Mouse (Mus musculus): Measurements from ENCODE around the gene Yju2.

Gene Yju2

DNA sequence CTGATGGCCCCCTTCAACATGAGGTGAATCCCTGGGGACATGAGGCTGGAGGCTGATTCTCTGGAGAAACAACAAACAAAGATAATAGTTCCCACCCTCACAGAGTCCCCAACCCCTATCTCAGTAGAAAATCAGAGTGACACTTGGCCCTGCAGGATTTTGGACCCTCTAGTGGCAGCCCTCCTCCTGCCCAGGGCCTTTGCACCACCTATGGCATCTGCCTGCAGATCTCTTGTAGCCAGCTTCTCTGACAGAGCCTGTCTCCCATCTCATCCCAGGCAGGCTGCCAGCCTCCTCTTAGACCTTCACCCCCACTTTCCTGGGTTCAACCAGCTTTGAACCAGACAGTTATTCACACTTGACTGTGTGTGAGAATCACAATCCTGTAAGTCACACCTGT is 1.9 kb downstream of the Yju2 start:
- DNase-seq (ENCODE audit: low spot score in 2 of 2), result no peak

- DNase-seq (ENCODE audit: low spot score in 2 of 2), result no peak
These were observed 2.7 kb downstream of the Yju2 start for GRCm38 (mm10) chr17:55961631-55962030.

DNA sequence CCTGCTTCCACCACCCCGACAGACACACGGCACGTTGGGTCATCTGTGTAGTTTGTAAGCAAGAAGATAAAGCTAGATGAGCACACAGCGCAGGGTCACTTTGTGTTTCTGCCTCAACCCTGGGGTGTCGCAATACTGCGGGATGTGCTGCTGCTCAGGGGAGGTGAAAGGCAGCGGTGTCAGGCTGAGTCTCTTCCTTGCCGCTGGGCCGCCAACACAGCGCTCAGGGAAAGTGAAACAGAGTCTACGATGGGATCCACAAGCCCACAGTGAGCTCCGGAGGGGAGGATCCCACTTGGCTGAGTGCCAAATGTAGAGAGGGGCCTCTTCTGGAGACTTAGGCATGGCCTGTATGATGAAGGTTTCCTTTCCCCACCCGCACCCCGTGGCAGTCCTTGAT is 4.3 kb downstream of the Yju2 start:
- no peak for DNase-seq (ENCODE audit: low spot score in 2 of 2)

DNA sequence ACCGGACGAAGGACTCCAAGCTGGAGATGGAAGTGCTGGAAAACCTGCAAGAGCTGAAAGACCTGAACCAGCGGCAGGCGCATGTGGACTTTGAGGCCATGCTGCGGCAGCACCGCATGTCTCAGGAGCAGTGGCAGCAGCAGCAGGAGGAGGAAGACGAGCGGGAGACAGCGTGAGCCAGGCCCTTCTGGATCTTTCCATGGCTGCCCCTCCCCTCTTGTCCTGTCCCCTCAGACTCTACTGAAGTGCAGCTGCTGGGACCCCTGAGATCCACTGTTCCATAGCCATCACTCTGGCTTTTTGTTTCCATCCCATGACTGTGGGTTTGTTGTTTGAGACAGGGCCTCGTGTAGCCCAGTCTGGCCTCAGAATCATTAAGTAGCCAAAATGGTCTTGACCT is 5.6 kb downstream of the Yju2 start:
- no peak for DNase-seq (ENCODE audit: low spot score in 2 of 2)

DNA sequence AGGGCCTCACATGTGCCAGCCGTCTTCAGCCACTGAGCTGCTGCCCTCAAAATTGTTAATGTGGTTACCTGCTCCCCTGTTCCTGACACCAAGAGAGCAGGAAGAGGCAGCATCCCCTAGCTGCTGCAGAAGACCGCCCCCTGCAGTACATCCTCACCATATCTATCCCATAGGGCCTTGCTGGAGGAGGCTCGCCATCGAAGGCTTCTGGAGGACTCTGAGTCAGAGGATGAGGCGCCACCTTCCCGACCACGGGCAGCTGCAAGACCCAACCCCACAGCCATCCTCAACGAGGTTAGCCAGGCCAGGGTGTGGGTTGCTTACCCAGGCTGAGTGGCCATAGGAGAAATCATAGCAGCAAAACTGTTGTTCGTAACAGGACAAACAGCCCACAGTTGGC is 6.1 kb downstream of the Yju2 start:
- DNase-seq (ENCODE audit: low spot score in 2 of 2), result no peak

DNA sequence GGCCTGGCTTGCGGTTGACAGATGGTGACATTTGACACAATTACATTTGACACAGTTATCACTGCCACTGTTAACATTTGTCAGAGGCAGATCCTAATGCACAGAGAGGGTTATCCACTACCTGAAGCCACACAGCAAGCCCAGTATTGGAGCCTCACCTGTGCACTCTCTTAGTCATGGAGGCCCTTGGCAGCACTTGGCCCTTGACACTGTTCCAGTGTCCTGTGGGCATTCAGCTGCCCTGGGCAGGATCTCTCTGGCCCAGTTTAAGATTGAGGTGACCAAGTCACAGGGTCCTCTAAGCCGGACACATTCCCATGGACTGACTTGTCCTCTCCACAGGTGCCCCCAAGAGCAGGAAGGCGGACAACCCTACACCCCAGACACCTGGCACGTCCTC is 8.3 kb downstream of the Yju2 start:
- no peak for DNase-seq (ENCODE audit: low spot score in 2 of 2)

DNA sequence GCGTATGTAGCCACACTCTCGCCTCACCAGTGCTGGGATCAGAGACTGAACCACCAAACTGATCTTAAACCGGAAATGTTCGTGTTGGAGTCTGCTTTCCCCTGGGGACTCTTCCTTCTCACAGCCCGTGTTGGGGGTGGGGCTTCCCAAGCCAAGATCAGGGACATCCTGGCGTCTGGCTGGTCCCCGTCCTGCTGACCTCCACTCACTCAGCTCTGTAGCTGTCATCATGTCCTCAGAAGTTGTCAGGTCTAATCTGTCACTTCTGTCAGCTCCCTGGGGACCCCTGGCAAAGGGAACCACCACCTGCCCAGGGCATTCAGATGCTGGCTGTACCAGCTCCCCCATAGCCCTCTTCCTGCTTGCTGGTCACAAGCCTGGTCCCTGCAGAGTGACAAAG is 9.3 kb downstream of the Yju2 start:
- DNase-seq (ENCODE audit: low spot score in 2 of 2), result no peak

- no peak for DNase-seq (ENCODE audit: low spot score in 2 of 2)
These were observed 10.7 kb downstream of the Yju2 start for GRCm38 (mm10) chr17:55969560-55969959.

DNA sequence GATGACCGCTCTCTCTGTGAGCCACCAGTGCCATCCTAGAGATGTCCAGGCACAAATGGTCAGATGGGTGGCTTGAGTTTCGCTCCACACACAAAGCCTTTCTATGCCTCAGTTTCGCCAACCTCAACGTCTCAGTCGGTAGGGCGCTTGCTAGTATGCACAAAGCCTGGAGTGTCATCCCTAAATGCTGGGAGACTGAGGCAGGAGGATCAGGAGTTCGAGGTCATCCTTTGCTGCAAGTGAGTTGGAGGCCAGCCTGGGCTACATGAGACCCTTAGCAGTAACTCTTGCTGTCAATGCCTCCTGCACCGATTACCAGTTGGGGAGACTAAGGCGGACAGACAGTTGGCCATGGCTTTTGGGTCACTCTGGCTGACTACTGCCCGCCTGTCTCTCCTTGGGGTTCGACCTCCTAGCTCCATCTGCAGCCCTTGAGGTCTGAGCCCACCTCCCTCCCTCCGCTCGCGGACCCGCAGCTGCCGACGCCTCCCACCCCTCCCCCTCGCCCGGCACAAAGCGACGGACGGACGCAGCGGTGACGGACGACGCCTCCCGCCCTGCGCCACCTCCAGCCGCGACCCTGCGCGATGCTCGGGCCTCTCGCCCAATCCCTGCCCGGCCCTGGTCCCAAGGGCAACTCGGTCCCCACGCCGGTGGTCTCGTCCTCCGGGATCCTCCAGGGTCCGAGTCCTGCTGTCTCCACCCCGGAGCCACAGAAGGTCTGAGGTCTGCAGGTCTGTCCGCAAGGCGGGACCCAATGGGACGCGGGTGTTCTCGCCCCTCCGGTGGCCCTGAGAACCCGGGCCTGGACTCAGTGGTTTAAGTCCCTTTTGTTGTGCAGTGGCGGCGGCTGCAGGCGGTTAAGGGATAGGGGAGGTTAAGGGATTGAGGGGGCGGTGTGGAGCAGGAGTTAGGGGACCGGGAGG is 11.3 kb downstream of the Yju2 start, which contains the start of gene Shd:
TSS of gene Shd (plus strand) at position 502 of the 926 bp plus-strand sequence.
- no peak for DNase-seq (ENCODE audit: low spot score in 2 of 2)

GRCm38 (mm10) chr17:55971453-55971852 is 12.6 kb downstream of the Yju2 start:
- no peak for DNase-seq (ENCODE audit: low spot score in 2 of 2)

- peak; percentile 40 to 61 for DNase-seq (ENCODE audit: low spot score in 2 of 2)
These were observed 17.5 kb downstream of the Yju2 start for GRCm38 (mm10) chr17:55976255-55976862.

GRCm38 (mm10) chr17:55977301-55977700 is 18.4 kb downstream of the Yju2 start:
- DNase-seq (ENCODE audit: low spot score in 2 of 2), result no peak

- no peak for DNase-seq (ENCODE audit: low spot score in 2 of 2)
These were observed 27.4 kb downstream of the Yju2 start, which contains the start of gene Fsd1 for GRCm38 (mm10) chr17:55986030-55986961. Gene Fsd1, plus strand, starts transcription at chr17:55986509.

DNA sequence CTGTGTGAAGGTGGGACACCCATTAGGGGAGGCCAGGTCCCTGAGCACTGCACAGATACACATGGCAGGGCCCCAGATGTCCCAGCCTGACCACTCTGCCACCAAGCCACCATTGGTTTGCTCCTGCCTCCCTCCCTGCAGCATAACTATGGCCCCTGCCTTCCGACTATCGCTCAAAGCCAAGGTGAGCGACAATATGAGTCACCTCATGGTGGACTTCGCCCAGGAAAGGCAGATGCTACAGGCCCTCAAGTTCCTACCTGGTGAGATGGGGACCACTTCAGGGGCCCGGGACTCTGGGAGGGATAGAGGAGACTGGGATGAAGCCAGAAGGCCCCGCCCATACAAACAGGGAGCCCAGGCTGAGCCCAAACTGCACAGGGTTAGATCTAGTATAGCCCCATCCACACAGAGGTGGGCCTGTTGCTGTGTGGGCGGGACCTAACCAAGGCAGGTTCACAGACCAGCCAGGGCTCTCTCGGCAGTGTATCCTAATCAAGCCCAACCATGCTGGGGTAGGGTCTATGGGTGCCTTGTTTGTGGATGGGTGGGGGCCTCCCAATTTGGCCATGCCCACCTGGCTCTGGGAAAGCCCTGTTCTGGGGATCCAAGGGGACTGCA is 31.5 kb downstream of the Yju2 start:
- no peak for DNase-seq (ENCODE audit: low spot score in 2 of 2)

GRCm38 (mm10) chr17:55996007-55996406 is 37.1 kb downstream of the Yju2 start:
- no peak for DNase-seq (ENCODE audit: low spot score in 2 of 2)

- DNase-seq (ENCODE audit: low spot score in 2 of 2), result no peak
These were observed 41.0 kb downstream of the Yju2 start for GRCm38 (mm10) chr17:55999794-56000499.

- DNase-seq (ENCODE audit: low spot score in 2 of 2), result no peak
These were observed 44.1 kb downstream of the Yju2 start for GRCm38 (mm10) chr17:56003000-56003399.

GRCm38 (mm10) chr17:56005415-56006061 is 46.6 kb downstream of the Yju2 start, which contains the start of the genes Stap2 and Mpnd:
Gene Stap2, minus strand, starts transcription at chr17:56005584.
Gene Mpnd, plus strand, starts transcription at chr17:56005711.
- no peak for DNase-seq (ENCODE audit: low spot score in 2 of 2)

DNA sequence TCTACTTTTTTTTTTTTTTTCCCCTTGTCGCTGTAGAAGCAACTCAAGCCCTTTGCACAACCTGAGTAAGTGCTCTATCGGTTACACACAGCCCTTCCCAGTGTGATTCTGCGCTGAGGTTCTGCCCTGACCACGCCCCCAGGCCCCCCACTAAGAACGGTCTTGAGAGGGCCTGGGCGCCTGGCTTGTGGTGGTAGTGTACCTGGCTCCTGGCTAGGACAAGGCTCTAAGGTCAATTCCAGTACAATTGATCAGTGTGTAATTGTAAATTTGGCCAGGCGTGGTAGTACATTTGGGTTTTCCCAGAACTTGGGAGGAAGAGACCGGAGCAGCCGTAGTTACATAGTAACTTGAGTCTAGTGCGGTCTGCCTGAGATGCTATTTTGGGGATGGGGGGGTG is 48.1 kb downstream of the Yju2 start:
- DNase-seq (ENCODE audit: low spot score in 2 of 2), result no peak

Measured in spleen, postnatal 14 days (tissue).